Mouse (Mus musculus) olfactory bulb, adult 2 months (tissue): ENCODE results near the gene Mospd3.

Source experiments
- CTCF ChIP-seq: fragments of 200-500 bp; IDR thresholded peaks from 2 replicates; pipeline ENCODE4 v1.5.1; 2012; ENCODE audit warnings: low read depth, mild to moderate bottlenecking, low read length, moderate library complexity; ENCODE audit not compliant: insufficient read depth
- POLR2A ChIP-seq: fragments of 200-500 bp; IDR thresholded peaks from 2 replicates; pipeline ENCODE4 v1.6.1; 2012; ENCODE audit warnings: mild to moderate bottlenecking, low read depth, low read length, moderate library complexity; ENCODE audit not compliant: insufficient read depth

DNA sequence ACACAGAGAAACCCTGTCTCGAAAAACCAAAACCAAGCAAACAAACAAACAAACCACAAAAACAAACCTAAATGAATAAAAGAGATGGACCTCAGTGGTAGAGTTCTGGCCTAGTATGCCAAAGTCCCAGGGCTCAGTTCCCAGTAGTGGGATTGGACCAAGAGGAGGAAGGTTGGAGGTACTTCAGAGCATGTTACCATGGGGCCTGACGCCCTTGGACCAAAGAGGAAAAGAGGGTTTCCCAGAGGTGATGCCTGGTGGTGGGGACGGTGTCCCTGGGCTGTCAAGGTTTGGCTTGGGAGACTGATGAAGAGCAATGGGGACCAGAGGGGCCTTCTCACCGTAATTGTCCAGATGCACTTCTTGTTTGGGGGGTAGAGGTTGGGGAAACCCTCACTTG is 9.2 kb upstream of the Mospd3 start:
- TF ChIP-seq POLR2A (no peak), CTCF (no peak)
